Mouse (Mus musculus): ENCODE data around the gene Abca12. TPM values are rescaled to one million over a fixed set of nuclear protein-coding genes. Genes with fewer than 3 reads are reported as not detected.

The Abca12 gene
- polyA plus RNA-seq, 1 experiment from 2014 or later: not detected

DNA sequence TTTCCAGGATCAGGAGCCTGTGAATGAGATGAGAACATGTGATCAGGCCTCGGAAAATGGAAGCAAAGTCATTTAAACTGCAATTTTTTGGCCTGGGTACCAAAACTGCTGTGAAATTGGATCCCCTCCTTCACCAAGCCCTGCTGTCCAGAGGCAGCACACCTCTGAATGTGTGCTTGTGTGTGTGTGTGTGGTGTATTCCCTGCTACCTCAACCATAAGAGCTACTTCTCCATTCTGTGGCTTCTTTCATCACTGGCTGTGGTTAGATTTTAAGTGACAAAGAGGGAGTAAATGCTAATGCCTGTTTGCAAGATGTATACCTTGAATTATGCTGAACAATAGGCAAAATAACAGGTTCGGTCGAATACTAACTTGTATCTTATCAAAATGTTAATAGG is 84.4 kb downstream of the Abca12 start:
- DNase-seq (no peak), ATAC-seq (ENCODE audit: low read depth) (no peak)
- Histone ChIP-seq H3K27me3 (no peaks in the 10 kb centered on the region), H3K4me1 (replicated peaks) (no peaks in the 10 kb centered on the region), H3K4me2 (no peak overlapping the region), H3K27ac (no peak overlapping the region), H3K9me3 (replicated peaks) (no peaks in the 10 kb centered on the region), H3K4me3 (replicated peaks) (no peak overlapping the region), H3K36me3 (no peaks in the 10 kb centered on the region), H3K9ac (no peak overlapping the region)
- 61% methylated on average over 3 of the region's 3 CpGs for WGBS (ENCODE audit: insufficient replicate concordance)

DNA sequence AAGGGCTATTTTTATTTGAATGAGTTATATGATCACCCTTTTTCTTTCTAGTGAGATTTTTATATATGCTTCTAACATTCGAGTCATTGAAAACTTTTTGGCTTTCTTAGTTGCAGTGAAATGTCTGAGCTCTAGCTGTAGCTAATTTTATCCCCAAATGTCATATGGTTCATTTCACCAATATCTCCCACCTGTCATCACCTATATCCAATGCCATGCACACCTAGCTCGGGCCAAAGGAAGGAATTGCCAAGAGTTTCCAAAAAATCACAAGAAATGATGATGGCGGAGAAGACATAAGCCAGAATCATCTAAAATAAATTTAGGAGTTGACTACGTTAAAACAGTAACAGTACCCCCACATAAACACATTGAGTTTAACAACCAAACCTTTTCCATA is 102.5 kb downstream of the Abca12 start:
- Histone ChIP-seq H3K27me3 (no peaks in the 10 kb centered on the region), H3K4me3 (replicated peaks) (no peak overlapping the region), H3K4me1 (replicated peaks) (no peaks in the 10 kb centered on the region), H3K36me3 (no peaks in the 10 kb centered on the region), H3K4me2 (no peak overlapping the region), H3K27ac (no peak overlapping the region), H3K9ac (no peak overlapping the region), H3K9me3 (replicated peaks) (no peaks in the 10 kb centered on the region)
- WGBS (ENCODE audit: insufficient replicate concordance): 57% methylated on average over 4 of the region's 4 CpGs
- ATAC-seq (ENCODE audit: low read depth) (no peak), DNase-seq (no peak)

DNA sequence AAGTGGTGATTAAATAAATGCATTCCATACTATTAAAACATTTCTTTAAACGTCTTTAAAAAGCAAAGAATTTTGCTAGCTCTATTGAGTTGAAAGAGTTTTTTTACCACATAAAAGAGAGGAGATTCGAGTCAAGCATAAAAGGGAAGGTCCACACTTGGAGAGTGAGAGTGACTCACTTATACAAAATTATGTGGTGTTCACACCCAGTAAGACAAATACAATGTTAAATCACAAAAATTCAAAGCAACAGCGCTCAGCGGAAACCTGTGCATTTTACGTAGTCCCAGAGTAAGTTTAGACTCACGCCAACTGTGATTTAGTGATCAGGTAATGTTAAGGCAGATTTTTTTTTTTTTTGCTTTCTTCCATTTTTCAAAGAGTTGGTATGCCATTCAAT is 104.1 kb downstream of the Abca12 start:
- H3K36me3 ChIP-seq: no peaks in the 10 kb centered on the region
- no peaks in the 10 kb centered on the region for H3K4me1 ChIP-seq (replicated peaks)
- no peaks in the 10 kb centered on the region for H3K27me3 ChIP-seq
- ATAC-seq (ENCODE audit: low read depth): no peak
- no peak overlapping the region for H3K27ac ChIP-seq
- 67% methylated on average over 6 of the region's 6 CpGs for WGBS (ENCODE audit: insufficient replicate concordance)
- DNase-seq: no peak
- no peak overlapping the region for H3K4me2 ChIP-seq
- H3K9ac ChIP-seq: no peak overlapping the region
- H3K9me3 ChIP-seq (replicated peaks): no peaks in the 10 kb centered on the region
- no peak overlapping the region for H3K4me3 ChIP-seq (replicated peaks)

DNA sequence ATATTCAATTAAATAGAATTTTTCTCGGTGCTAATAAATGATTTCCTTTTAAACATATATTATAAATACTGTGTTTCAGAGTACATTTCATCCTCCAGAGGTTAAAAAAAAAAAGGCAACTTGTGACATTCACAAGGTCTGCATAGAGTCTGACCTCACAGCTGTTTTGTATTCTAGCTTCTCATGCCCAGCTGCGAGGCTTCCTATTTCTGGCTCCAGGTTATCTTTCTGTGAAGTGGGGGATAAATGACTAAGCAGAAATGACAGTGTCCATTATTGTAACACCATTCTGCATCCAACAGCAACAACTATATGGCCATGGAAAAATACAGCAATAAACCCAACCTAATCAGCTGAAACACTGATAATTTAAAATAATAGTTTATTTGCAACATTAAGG is 107.3 kb downstream of the Abca12 start:
- H3K9ac ChIP-seq: no peak overlapping the region
- 37% methylated on average over 2 of the region's 2 CpGs for WGBS (ENCODE audit: insufficient replicate concordance)
- H3K9me3 ChIP-seq (replicated peaks): no peaks in the 10 kb centered on the region
- H3K27ac ChIP-seq: no peak overlapping the region
- H3K4me2 ChIP-seq: no peak overlapping the region
- no peaks in the 10 kb centered on the region for H3K27me3 ChIP-seq
- ATAC-seq (ENCODE audit: low read depth): no peak
- no peak overlapping the region for H3K4me3 ChIP-seq (replicated peaks)
- H3K4me1 ChIP-seq (replicated peaks): no peaks in the 10 kb centered on the region
- no peaks in the 10 kb centered on the region for H3K36me3 ChIP-seq
- DNase-seq: no peak

DNA sequence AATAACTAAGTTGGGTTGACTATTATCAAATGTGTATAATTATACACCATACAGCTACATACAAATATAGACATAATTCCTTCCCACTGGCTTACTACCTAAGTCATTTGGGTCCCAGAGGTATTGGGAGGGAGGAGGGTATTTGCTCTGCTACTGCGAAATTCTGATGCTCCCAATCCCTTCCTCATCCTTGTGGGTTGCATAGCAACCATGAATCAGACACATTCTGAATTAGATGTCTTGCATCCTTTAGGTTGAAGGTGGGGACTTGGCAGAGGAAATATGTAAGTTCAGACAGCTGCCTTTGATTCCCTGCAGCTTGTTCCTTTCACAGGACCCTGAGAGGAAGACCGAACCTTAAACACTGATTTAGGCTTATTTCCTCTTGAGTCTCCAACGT is 108.5 kb downstream of the Abca12 start:
- H3K36me3 ChIP-seq: no peaks in the 10 kb centered on the region
- no peak overlapping the region for H3K4me2 ChIP-seq
- no peak for ATAC-seq (ENCODE audit: low read depth)
- no peak for DNase-seq
- no peaks in the 10 kb centered on the region for H3K27me3 ChIP-seq
- H3K9ac ChIP-seq: no peak overlapping the region
- no peak overlapping the region for H3K4me3 ChIP-seq (replicated peaks)
- no peak overlapping the region for H3K27ac ChIP-seq
- WGBS (ENCODE audit: insufficient replicate concordance): 35% methylated on average over 3 of the region's 3 CpGs
- H3K4me1 ChIP-seq (replicated peaks): no peaks in the 10 kb centered on the region
- no peaks in the 10 kb centered on the region for H3K9me3 ChIP-seq (replicated peaks)

DNA sequence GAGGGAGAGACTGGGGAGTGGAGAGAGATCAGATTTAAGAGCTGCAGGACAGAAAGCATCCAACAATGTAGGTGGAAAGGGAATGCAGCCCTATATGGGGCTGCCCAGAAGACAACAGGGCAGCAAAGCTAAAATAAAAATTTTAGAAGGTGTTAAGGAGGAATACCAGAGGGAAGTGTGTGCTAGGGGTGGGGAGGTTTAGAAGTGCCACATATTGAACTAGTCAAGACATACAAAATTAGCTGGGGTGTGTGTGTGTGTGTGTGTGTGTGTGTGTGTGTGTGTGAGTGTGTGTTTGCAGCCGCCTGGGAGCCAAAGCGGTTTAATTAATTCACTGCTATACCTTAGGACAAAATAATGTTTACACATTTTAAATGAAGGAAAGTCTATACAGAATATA is 110.1 kb downstream of the Abca12 start:
- H3K4me2 ChIP-seq: no peak overlapping the region
- ATAC-seq (ENCODE audit: low read depth) (no peak), DNase-seq (no peak)
- H3K4me1 ChIP-seq (replicated peaks): no peaks in the 10 kb centered on the region
- H3K27me3 ChIP-seq: no peaks in the 10 kb centered on the region
- H3K9me3 ChIP-seq (replicated peaks): no peaks in the 10 kb centered on the region
- 67% methylated on average over 2 of the region's 2 CpGs for WGBS (ENCODE audit: insufficient replicate concordance)
- H3K36me3 ChIP-seq: no peaks in the 10 kb centered on the region
- no peak overlapping the region for H3K27ac ChIP-seq
- H3K4me3 ChIP-seq (replicated peaks): no peak overlapping the region
- H3K9ac ChIP-seq: no peak overlapping the region

DNA sequence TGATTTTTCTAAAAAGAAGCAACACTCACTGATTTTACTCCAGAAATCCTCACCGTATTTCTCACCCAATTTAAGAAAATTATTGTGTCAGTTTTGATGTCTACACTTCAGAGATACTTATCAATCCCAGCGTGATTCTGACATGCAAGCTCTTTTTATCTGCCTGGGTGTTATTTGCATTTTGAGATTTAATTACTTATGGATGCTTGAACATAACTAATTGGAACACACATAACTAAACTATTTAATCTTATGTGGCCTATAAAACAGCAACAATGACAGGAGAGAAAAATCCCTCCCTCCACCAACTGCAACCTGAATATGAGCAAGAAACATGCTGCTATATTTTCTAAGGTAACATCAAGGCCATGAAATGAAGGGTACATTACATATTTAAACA is 117.7 kb downstream of the Abca12 start:
- Histone ChIP-seq H3K4me3 (replicated peaks) (no peak overlapping the region), H3K27ac (no peak overlapping the region), H3K9ac (no peak overlapping the region), H3K27me3 (no peaks in the 10 kb centered on the region), H3K36me3 (no peaks in the 10 kb centered on the region), H3K9me3 (replicated peaks) (no peaks in the 10 kb centered on the region), H3K4me2 (no peak overlapping the region), H3K4me1 (replicated peaks) (no peaks in the 10 kb centered on the region)
- DNase-seq: no peak
- ATAC-seq (ENCODE audit: low read depth): no peak
- whole genome bisulfite sequencing (ENCODE audit: insufficient replicate concordance): 51% methylated on average over 2 of the region's 2 CpGs

DNA sequence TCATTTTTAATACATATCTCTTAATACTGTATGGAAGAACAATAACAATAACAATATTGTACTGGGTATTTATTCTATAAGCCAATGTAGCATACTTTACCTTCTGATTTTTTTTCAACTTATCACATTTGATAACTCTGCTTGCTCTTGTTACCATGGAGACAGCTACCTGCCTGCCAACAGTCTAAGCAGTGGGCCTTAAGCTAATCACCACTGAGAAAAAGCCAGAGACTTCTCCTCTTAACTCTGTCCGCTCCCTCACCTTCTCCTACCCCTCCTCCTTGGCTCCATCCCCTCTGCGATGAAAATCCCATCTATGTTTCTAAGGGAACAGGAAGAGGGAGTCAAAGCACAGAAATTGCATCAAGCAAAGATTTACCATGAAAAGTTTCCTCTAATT is 118.1 kb downstream of the Abca12 start:
- WGBS (ENCODE audit: insufficient replicate concordance): 66% methylated on average over 2 of the region's 2 CpGs
- Histone ChIP-seq H3K36me3 (no peaks in the 10 kb centered on the region), H3K9me3 (replicated peaks) (no peaks in the 10 kb centered on the region), H3K4me3 (replicated peaks) (no peak overlapping the region), H3K27me3 (no peaks in the 10 kb centered on the region), H3K4me1 (replicated peaks) (no peaks in the 10 kb centered on the region), H3K4me2 (no peak overlapping the region), H3K9ac (no peak overlapping the region), H3K27ac (no peak overlapping the region)
- DNase-seq (no peak), ATAC-seq (ENCODE audit: low read depth) (no peak)

DNA sequence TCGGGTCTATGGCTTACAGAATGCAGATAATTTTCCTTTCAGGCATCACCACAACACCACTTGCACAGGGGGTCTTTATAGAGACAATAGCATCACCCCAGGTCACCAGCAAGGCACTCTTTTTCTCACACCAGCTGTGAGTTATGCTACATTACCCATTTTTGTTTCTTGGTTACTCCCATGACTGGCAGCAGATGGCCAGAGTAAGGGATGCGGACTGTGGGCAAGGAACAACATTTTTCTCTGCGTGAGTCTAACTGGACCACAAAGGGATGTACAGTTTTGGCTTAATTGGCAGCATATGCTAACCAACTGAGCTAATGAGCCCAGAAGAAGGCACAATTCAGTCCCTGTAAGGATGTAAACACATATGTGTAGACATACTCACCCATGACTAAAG is 122.8 kb downstream of the Abca12 start:
- no peak overlapping the region for H3K27ac ChIP-seq
- H3K9ac ChIP-seq: no peak overlapping the region
- no peak overlapping the region for H3K4me3 ChIP-seq (replicated peaks)
- H3K9me3 ChIP-seq (replicated peaks): no peaks in the 10 kb centered on the region
- no peak for ATAC-seq (ENCODE audit: low read depth)
- DNase-seq: no peak
- no peaks in the 10 kb centered on the region for H3K36me3 ChIP-seq
- H3K4me1 ChIP-seq (replicated peaks): no peaks in the 10 kb centered on the region
- WGBS (ENCODE audit: insufficient replicate concordance): 72% methylated on average over 3 of the region's 3 CpGs
- no peak overlapping the region for H3K4me2 ChIP-seq
- no peaks in the 10 kb centered on the region for H3K27me3 ChIP-seq

DNA sequence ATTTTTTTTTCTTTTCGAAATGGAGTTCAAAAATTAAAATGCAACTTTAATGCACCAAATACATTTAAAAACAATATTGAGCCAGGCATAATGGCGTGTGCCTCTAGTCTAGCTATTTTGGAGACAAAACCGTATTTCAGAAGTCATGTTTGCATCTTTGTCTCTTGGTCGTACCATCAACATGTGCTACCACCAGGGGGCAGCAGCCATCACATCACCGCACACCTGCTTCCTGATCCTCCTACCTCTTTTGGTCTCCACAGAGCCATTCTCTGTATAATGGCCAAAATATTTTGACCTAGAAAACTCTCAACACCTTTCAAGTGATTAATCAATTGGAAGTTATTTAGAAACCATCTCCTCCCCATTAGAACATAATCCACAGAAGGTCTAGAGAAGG is 125.2 kb downstream of the Abca12 start:
- DNase-seq (peak; percentile 7), ATAC-seq (ENCODE audit: low read depth) (no peak)
- Histone ChIP-seq H3K4me3 (replicated peaks) (no peak overlapping the region), H3K4me2 (no peak overlapping the region), H3K9ac (no peak overlapping the region), H3K4me1 (replicated peaks) (no peaks in the 10 kb centered on the region), H3K27ac (no peak overlapping the region), H3K9me3 (replicated peaks) (no peaks in the 10 kb centered on the region), H3K36me3 (no peaks in the 10 kb centered on the region), H3K27me3 (no peaks in the 10 kb centered on the region)
- 14% methylated on average over 5 of the region's 5 CpGs for WGBS (ENCODE audit: insufficient replicate concordance)

DNA sequence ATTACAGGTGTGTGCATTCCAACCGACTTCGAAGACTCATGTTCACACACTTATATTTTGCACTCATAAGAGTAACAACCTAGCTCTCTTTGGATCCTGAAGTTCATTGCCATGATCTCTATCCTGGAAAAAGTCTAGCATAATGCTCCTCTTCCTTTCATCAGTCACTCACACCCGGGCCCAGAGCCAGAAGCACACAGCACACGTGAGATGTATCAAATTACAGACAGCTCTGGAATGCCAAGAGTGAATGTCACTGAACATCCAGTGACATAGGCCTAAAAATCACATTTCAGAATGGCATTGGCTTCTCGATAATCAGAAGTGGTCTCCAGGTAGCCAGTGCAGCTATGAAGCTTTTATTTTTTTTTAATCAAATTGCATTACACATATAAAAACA is 137.8 kb downstream of the Abca12 start:
- no peaks in the 10 kb centered on the region for H3K36me3 ChIP-seq
- 47% methylated on average over 5 of the region's 5 CpGs for WGBS (ENCODE audit: insufficient replicate concordance)
- DNase-seq (no peak), ATAC-seq (ENCODE audit: low read depth) (no peak)
- no peak overlapping the region for H3K9ac ChIP-seq
- H3K4me3 ChIP-seq (replicated peaks): no peak overlapping the region
- H3K4me2 ChIP-seq: no peak overlapping the region
- H3K27ac ChIP-seq: no peak overlapping the region
- no peaks in the 10 kb centered on the region for H3K27me3 ChIP-seq
- no peaks in the 10 kb centered on the region for H3K9me3 ChIP-seq (replicated peaks)
- H3K4me1 ChIP-seq (replicated peaks): no peaks in the 10 kb centered on the region

DNA sequence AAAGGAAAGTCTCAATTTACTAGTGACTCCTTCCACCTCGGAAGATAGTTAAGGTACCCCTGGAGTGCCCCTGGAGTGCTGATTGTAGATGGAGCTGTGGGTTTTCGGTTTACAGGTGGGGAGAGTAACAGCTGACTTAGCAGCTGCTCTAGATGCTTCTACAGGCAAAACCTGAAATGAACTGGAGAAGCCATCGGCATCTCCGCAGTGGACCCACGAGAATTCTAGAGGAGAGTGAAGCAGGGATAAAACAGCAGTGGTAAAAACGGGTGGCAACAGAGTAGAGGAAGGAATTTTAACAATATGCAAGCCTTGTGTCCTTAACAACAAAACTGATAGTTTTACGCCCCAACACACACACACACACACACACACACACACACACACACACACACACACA is 142.2 kb downstream of the Abca12 start:
- Histone ChIP-seq H3K4me2 (no peak overlapping the region), H3K9ac (no peak overlapping the region), H3K27me3 (no peaks in the 10 kb centered on the region), H3K36me3 (no peaks in the 10 kb centered on the region), H3K4me1 (replicated peaks) (no peaks in the 10 kb centered on the region), H3K27ac (no peak overlapping the region), H3K4me3 (replicated peaks) (no peak overlapping the region), H3K9me3 (replicated peaks) (no peaks in the 10 kb centered on the region)
- 57% methylated on average over 7 of the region's 7 CpGs for WGBS (ENCODE audit: insufficient replicate concordance)
- DNase-seq (no peak), ATAC-seq (ENCODE audit: low read depth) (no peak)

DNA sequence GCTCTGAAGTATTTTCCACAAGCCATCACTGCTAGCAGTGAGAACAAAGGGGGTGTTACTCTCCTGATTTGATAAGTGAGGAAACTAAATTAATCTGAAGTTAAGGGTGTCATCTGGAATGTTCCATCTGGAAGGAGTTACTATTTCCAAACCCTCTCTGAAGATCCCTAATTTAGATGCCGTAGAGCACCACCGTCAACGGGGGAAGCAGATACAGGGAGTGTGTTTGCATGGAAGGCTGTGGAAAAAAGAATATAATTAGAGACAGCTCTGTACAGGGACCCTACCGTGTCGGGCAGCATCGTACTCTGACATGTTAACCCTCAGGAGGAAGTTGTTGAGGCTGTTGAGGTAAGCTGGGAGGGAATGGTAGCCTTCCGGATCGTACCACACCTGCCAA is 142.6 kb downstream of the Abca12 start:
- no peak for DNase-seq

More for the DNA sequence above, 142.6 kb downstream of the Abca12 start:
- no peaks in the 10 kb centered on the region for H3K36me3 ChIP-seq
- H3K9ac ChIP-seq: no peak overlapping the region
- H3K27me3 ChIP-seq: no peaks in the 10 kb centered on the region
- H3K27ac ChIP-seq: no peak overlapping the region
- WGBS (ENCODE audit: insufficient replicate concordance): 60% methylated on average over 8 of the region's 8 CpGs
- H3K4me2 ChIP-seq: no peak overlapping the region
- H3K4me1 ChIP-seq (replicated peaks): no peaks in the 10 kb centered on the region
- no peak for ATAC-seq (ENCODE audit: low read depth)
- H3K9me3 ChIP-seq (replicated peaks): no peaks in the 10 kb centered on the region
- no peak overlapping the region for H3K4me3 ChIP-seq (replicated peaks)

All from liver, embryonic 13.5 days (tissue).